20 mouse cellular contexts compared by ENCODE assay signal in the genomic region with DNA sequence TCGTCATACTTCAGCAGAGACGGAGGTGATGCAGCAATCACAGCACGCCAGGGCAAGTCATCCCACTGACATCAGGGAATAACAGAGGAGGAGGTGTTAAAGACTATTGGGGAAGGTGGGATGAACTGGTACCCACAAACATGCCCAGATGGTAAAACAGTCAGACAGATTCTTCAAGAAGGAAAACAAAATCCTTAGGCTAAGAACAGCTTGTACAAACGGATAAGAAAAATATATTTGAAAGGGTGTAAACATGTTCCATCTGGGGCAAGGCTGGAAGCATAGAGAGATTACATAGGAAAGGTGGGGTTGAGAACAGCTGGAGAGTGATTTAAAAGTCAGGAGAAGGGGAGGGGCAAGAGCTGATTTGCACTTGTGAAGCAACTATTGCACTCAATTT.
DNase-seq lines count a peak whose midpoint lies in the region; ATAC-seq lines count a peak whose summit lies in the region.
"Had no signal": no experiment of that assay in that cellular context is flagged by ENCODE, and none has a peak within 500 bp of the region (broad histone marks: within the 10 kb centered on the region; RNA-seq: fewer than 3 reads in every experiment).

No protein-coding gene starts in this region.

- no peak overlapping the region for H3K4me3 ChIP-seq in intestine, embryonic 16.5 days (ENCODE audit: low read length)
- H3K4me3 ChIP-seq: embryonic facial prominence, embryonic 10.5 days; heart, embryonic 12.5 days; hindbrain, embryonic 12.5 days; limb, embryonic 15.5 days; liver, embryonic 15.5 days; midbrain, embryonic 10.5 days had no signal

- no peaks in the 10 kb centered on the region for H3K4me1 ChIP-seq in intestine, embryonic 16.5 days (ENCODE audit: control insufficient read depth, insufficient read depth, low read length)
- H3K4me1 ChIP-seq: embryonic facial prominence, embryonic 10.5 days; heart, embryonic 12.5 days; hindbrain, embryonic 12.5 days; limb, embryonic 15.5 days; liver, embryonic 15.5 days; midbrain, embryonic 10.5 days had no signal

- no peaks in the 10 kb centered on the region for H3K27me3 ChIP-seq in intestine, embryonic 16.5 days (replicated peaks; ENCODE audit: control insufficient read depth, insufficient read depth, low read length)
- H3K27me3 ChIP-seq: CH12.LX; heart, embryonic 12.5 days; hindbrain, embryonic 12.5 days; limb, embryonic 15.5 days; liver, embryonic 15.5 days had no signal

- no peaks in the 10 kb centered on the region for H3K9me3 ChIP-seq in intestine, embryonic 16.5 days (ENCODE audit: control insufficient read depth, low read length)
- H3K9me3 ChIP-seq: embryonic facial prominence, embryonic 10.5 days; heart, embryonic 12.5 days; hindbrain, embryonic 12.5 days; limb, embryonic 15.5 days; liver, embryonic 15.5 days; midbrain, embryonic 10.5 days had no signal

- no peak overlapping the region for H3K27ac ChIP-seq in intestine, embryonic 16.5 days (ENCODE audit: low read length)
- H3K27ac ChIP-seq: embryonic facial prominence, embryonic 10.5 days; hindbrain, embryonic 12.5 days; limb, embryonic 15.5 days; liver, embryonic 15.5 days; macrophage; midbrain, embryonic 10.5 days had no signal

- H3K4me2 ChIP-seq in intestine, embryonic 16.5 days (ENCODE audit: low read depth, low read length): no peak overlapping the region
- H3K4me2 ChIP-seq: heart, embryonic 12.5 days; hindbrain, embryonic 12.5 days; limb, embryonic 15.5 days; liver, embryonic 15.5 days had no signal

- peak; percentile 91 for ATAC-seq in frontal cortex, adult (ENCODE audit: low TSS enrichment)
- ATAC-seq in intestine, embryonic 16.5 days: no peak

- H3K9ac ChIP-seq in intestine, embryonic 16.5 days (ENCODE audit: low read depth, low read length): no peak overlapping the region
- H3K9ac ChIP-seq: heart, embryonic 12.5 days; hindbrain, embryonic 12.5 days; limb, embryonic 15.5 days; liver, embryonic 15.5 days had no signal

- WGBS in intestine, embryonic 16.5 days: 49% methylated on average over 4 of the region's 4 CpGs

- no peaks in the 10 kb centered on the region for H3K36me3 ChIP-seq in intestine, embryonic 16.5 days (ENCODE audit: control insufficient read depth, insufficient read depth, low read length)
- H3K36me3 ChIP-seq: embryonic facial prominence, embryonic 10.5 days; heart, embryonic 12.5 days; hindbrain, embryonic 12.5 days; limb, embryonic 15.5 days; liver, embryonic 15.5 days; midbrain, embryonic 10.5 days had no signal

- DNase-seq in frontal cortex, postnatal 25 days (ENCODE audit: low spot score in 2 of 2): no peak
- DNase-seq in right cerebral cortex, adult 18-20 months: peak; percentile 68
- no peak for DNase-seq in right cerebral cortex, postnatal 4 days
- peak; percentile 18 to 33 for DNase-seq in left cerebral cortex, adult 18-20 months (ENCODE audit: low spot score in 2 of 2)
- peak; percentile 82 for DNase-seq in telencephalon, adult 2 months (ENCODE audit: low read depth, low spot score)
- DNase-seq in MN1 (ENCODE audit: low spot score): no peak
- DNase-seq: cerebellum, adult 9-10 months; heart, postnatal 14 days; kidney, postnatal 36 days; thymus, adult 2 months had no signal

Comparison
In these comparisons a context has a peak if more than half of its experiments do, and no peak if none do; other contexts are left out.
1. DNase-seq: peak in right cerebral cortex, adult 18-20 months (single experiment), left cerebral cortex, adult 18-20 months (2 of 2) and telencephalon, adult 2 months (single experiment); none in frontal cortex, postnatal 25 days (0 of 2), right cerebral cortex, postnatal 4 days (single experiment) and MN1 (single experiment).